Comparison of ENCODE assay signal across 21 mouse cellular contexts in genomic region chr1:160312658-160313057, GRCm38 (mm10).
DNase-seq lines count a peak whose midpoint lies in the region; ATAC-seq lines count a peak whose summit lies in the region.
"Had no signal": no experiment of that assay in that cellular context is flagged by ENCODE, and none has a peak within 500 bp of the region (broad histone marks: within the 10 kb centered on the region; RNA-seq: fewer than 3 reads in every experiment).

No protein-coding gene starts in this region.

- H3K4me3 ChIP-seq in intestine, embryonic 15.5 days (replicated peaks) = no peak overlapping the region
- H3K4me3 ChIP-seq in intestine, embryonic 16.5 days (ENCODE audit: low read length) = no peak overlapping the region
- H3K4me3 ChIP-seq in kidney, embryonic 16.5 days (ENCODE audit: low read length) = no peak overlapping the region
- H3K4me3 ChIP-seq: forebrain, embryonic 10.5 days; gastrocnemius, adult 2 months; hindbrain, embryonic 12.5 days had no signal

- H3K27ac ChIP-seq in intestine, embryonic 15.5 days = no peak overlapping the region
- H3K27ac ChIP-seq in intestine, embryonic 16.5 days (ENCODE audit: low read length) = no peak overlapping the region
- H3K27ac ChIP-seq in kidney, embryonic 16.5 days (ENCODE audit: low read length) = no peak overlapping the region
- H3K27ac ChIP-seq: forebrain, embryonic 10.5 days; gastrocnemius, adult 2 months; hindbrain, embryonic 12.5 days had no signal

- no peaks in the 10 kb centered on the region for H3K27me3 ChIP-seq in intestine, embryonic 15.5 days (replicated peaks)
- no peaks in the 10 kb centered on the region for H3K27me3 ChIP-seq in intestine, embryonic 16.5 days (replicated peaks; ENCODE audit: control insufficient read depth, insufficient read depth, low read length)
- H3K27me3 ChIP-seq in kidney, embryonic 16.5 days (ENCODE audit: insufficient read depth, low read length) = 0 out of 2 replicates have a peak, but pooled peaks cover 2% of the 10 kb centered on the region
- H3K27me3 ChIP-seq: hindbrain, embryonic 12.5 days; Patski had no signal

- H3K4me1 ChIP-seq in intestine, embryonic 15.5 days (replicated peaks) = no peaks in the 10 kb centered on the region; the same call in 1 of the 2 replicates
- no peaks in the 10 kb centered on the region for H3K4me1 ChIP-seq in intestine, embryonic 16.5 days (ENCODE audit: control insufficient read depth, insufficient read depth, low read length)
- H3K4me1 ChIP-seq in kidney, embryonic 16.5 days (ENCODE audit: insufficient read depth, low read length) = peaks cover 11% of the 10 kb centered on the region; the same call in 1 of the 2 replicates
- H3K4me1 ChIP-seq: hindbrain, embryonic 12.5 days had no signal

- H3K4me2 ChIP-seq in intestine, embryonic 15.5 days (replicated peaks) = no peak overlapping the region
- no peak overlapping the region for H3K4me2 ChIP-seq in intestine, embryonic 16.5 days (ENCODE audit: low read depth, low read length)
- H3K4me2 ChIP-seq in kidney, embryonic 16.5 days (replicated peaks; ENCODE audit: low read depth, low read length) = no peak overlapping the region
- H3K4me2 ChIP-seq: heart, embryonic 11.5 days; hindbrain, embryonic 12.5 days had no signal

- H3K36me3 ChIP-seq in intestine, embryonic 15.5 days = no peaks in the 10 kb centered on the region
- no peaks in the 10 kb centered on the region for H3K36me3 ChIP-seq in intestine, embryonic 16.5 days (ENCODE audit: control insufficient read depth, insufficient read depth, low read length)
- H3K36me3 ChIP-seq in kidney, embryonic 16.5 days (ENCODE audit: insufficient read depth, low read length) = no peaks in the 10 kb centered on the region
- H3K36me3 ChIP-seq: forebrain, embryonic 10.5 days; hindbrain, embryonic 12.5 days had no signal

- peak; percentile 16 for DNase-seq in kidney, adult 9 months
- no peak for DNase-seq in kidney, postnatal 25 days
- no peak for DNase-seq in kidney, adult 11 months
- no peak for DNase-seq in right cerebral cortex, postnatal 14 days
- DNase-seq: adrenal gland, postnatal 10 days; adrenal gland, postnatal 36 days; cerebellum, adult 18-20 months; cerebellum, adult 9-10 months; cerebellum, postnatal 14 days; forebrain, postnatal 0 days; gastrocnemius, adult 2 months; gastrocnemius, postnatal 14 days; heart, adult 11 months had no signal

- 0 out of 2 replicates have a peak, but pooled peaks have one; percentile 9 for ATAC-seq in intestine, embryonic 15.5 days
- no peak for ATAC-seq in intestine, embryonic 16.5 days
- ATAC-seq in kidney, embryonic 16.5 days (ENCODE audit: low FRiP score, low TSS enrichment) = peak; percentile 84; the same call in 1 of the 2 replicates
- ATAC-seq: forebrain, embryonic 14.5 days; forebrain, postnatal 0 days; Patski had no signal

- H3K9ac ChIP-seq in intestine, embryonic 15.5 days = no peak overlapping the region
- no peak overlapping the region for H3K9ac ChIP-seq in intestine, embryonic 16.5 days (ENCODE audit: low read depth, low read length)
- no peak overlapping the region for H3K9ac ChIP-seq in kidney, embryonic 16.5 days (replicated peaks; ENCODE audit: low read length)
- H3K9ac ChIP-seq: forebrain, postnatal 0 days; hindbrain, embryonic 12.5 days had no signal

- no peaks in the 10 kb centered on the region for H3K9me3 ChIP-seq in intestine, embryonic 15.5 days
- no peaks in the 10 kb centered on the region for H3K9me3 ChIP-seq in intestine, embryonic 16.5 days (ENCODE audit: control insufficient read depth, low read length)
- no peaks in the 10 kb centered on the region for H3K9me3 ChIP-seq in kidney, embryonic 16.5 days (ENCODE audit: low read length)
- H3K9me3 ChIP-seq: forebrain, embryonic 10.5 days; hindbrain, embryonic 12.5 days had no signal

- 79% methylated on average over 4 of the region's 4 CpGs for WGBS in intestine, embryonic 15.5 days
- WGBS in intestine, embryonic 16.5 days = 75% methylated on average over 4 of the region's 4 CpGs
- 50% methylated on average over 4 of the region's 4 CpGs for WGBS in kidney, embryonic 16.5 days
